Mouse (Mus musculus) adrenal gland, adult 8-10 months (tissue): ENCODE data around the gene Cd200. TPM values are rescaled to one million over a fixed set of nuclear protein-coding genes. Genes with fewer than 3 reads are reported as not detected.
A peak's percentile ranks its signal among the peaks of the same experiment; 100 is the strongest.
"Not testable (repeated sequence)": the region's sequence is repeated elsewhere in the genome, so short reads cannot be mapped to it uniquely, and the experiment has no call there.

Source experiments
- DNase-seq: peaks from one replicate; pipeline ENCODE4 v3.0.0; 2022
- total RNA-seq, 4 experiments: library from RNA; stranded (reverse); gene quantifications; 2 replicates each; pipeline ENCODE4 v1.2.4; 2022

Cd200 gene
- total RNA-seq: 100 to 1,000 TPM in 1 of 4 experiments, 10 to 100 TPM in 3; 58.6 to 115 (median 74.8) TPM

GRCm38 (mm10) chr16:45408425-45409063 is at the start of gene Cd200:
TSS of gene Cd200 (minus strand) at chr16:45409053.
- peak; percentile 28 for DNase-seq

GRCm38 (mm10) chr16:45454762-45455161 is 45.9 kb upstream of the Cd200 start:
- DNase-seq: no peak

GRCm38 (mm10) chr16:45437230-45437739 is 28.4 kb upstream of the Cd200 start:
- DNase-seq: no peak

GRCm38 (mm10) chr16:45435591-45435990 is 26.7 kb upstream of the Cd200 start:
- DNase-seq: no peak

GRCm38 (mm10) chr16:45427651-45428050 is 18.8 kb upstream of the Cd200 start:
- DNase-seq: no peak

- no peak for DNase-seq
Observed at GRCm38 (mm10) chr16:45413497-45413896, 4.6 kb upstream of the Cd200 start.

- DNase-seq: not testable (repeated sequence)
Observed at GRCm38 (mm10) chr16:45409064-45409446, 202 bp upstream of the Cd200 start.

- no peak for DNase-seq
Observed at GRCm38 (mm10) chr16:45407645-45408400, 1.0 kb downstream of the Cd200 start.

GRCm38 (mm10) chr16:45407091-45407490 is 1.8 kb downstream of the Cd200 start:
- no peak for DNase-seq

- DNase-seq: no peak
Observed at GRCm38 (mm10) chr16:45402951-45403350, 5.9 kb downstream of the Cd200 start.

GRCm38 (mm10) chr16:45402036-45402435 is 6.8 kb downstream of the Cd200 start:
- DNase-seq: no peak

GRCm38 (mm10) chr16:45399947-45400555 is 8.8 kb downstream of the Cd200 start:
- DNase-seq: no peak

- no peak for DNase-seq
Observed at GRCm38 (mm10) chr16:45399411-45399810, 9.4 kb downstream of the Cd200 start.

- no peak for DNase-seq
Observed at GRCm38 (mm10) chr16:45397440-45397839, 11.4 kb downstream of the Cd200 start.

GRCm38 (mm10) chr16:45392246-45392645 is 16.6 kb downstream of the Cd200 start:
- DNase-seq: no peak

GRCm38 (mm10) chr16:45391680-45392079 is 17.2 kb downstream of the Cd200 start:
- no peak for DNase-seq

GRCm38 (mm10) chr16:45390286-45390956 is 18.4 kb downstream of the Cd200 start:
- DNase-seq: no peak

GRCm38 (mm10) chr16:45389833-45390232 is 19.0 kb downstream of the Cd200 start:
- DNase-seq: no peak

- no peak for DNase-seq
Observed at GRCm38 (mm10) chr16:45389041-45389440, 19.8 kb downstream of the Cd200 start.

- DNase-seq: no peak
Observed at GRCm38 (mm10) chr16:45381811-45382210, 27.0 kb downstream of the Cd200 start.

GRCm38 (mm10) chr16:45378959-45379358 is 29.9 kb downstream of the Cd200 start:
- DNase-seq: no peak

- no peak for DNase-seq
Observed at GRCm38 (mm10) chr16:45378147-45378943, 30.5 kb downstream of the Cd200 start.
